Mouse (Mus musculus): Measurements from ENCODE around the gene Ddx28.

DNA sequence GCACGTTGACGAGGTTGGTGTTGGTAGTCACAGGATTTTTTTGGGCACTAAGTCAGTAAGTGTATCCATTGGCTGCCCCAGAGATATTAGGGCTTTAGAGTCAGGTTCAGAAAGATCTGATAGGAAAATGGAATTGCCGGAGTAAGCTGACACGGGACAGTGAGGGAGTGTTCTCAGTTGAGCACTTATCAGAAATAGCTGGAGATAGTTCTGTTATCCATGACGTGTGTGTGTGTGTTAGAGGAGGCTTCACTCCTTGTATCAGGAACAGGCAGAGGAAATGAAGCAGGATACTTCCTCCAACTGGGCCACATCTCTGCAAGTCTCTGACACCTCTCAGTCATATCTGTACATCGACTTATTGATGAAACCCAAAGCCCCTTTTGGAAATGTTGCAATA, 4.6 kb upstream of the Ddx28 start:
- no peak for TF ChIP-seq CTCF (IDR thresholded peaks at IDR 0.05; ENCODE audit: extremely low read depth, insufficient read depth, insufficient read length, insufficient replicate concordance)
- no peak for TF ChIP-seq POLR2A (IDR thresholded peaks at IDR 0.05; ENCODE audit: low read depth, low read length)

Data from spleen, adult 2 months (tissue).